Comparison of ENCODE assay signal across 25 mouse cellular contexts in genomic region chr8:40127141-40127540, GRCm38 (mm10).
"Had no signal": no experiment of that assay in that cellular context is flagged by ENCODE, and none has a peak within 500 bp of the region (broad histone marks: within the 10 kb centered on the region; RNA-seq: fewer than 3 reads in every experiment).

No protein-coding gene starts in this region.

- H3K27ac ChIP-seq: gastrocnemius, adult 2 months; heart, adult 2 months; hindbrain, embryonic 10.5 days; hindbrain, embryonic 12.5 days; hindbrain, embryonic 14.5 days; kidney, embryonic 15.5 days; kidney, postnatal 0 days; limb, embryonic 13.5 days; limb, embryonic 15.5 days; liver, embryonic 12.5 days; liver, embryonic 14.5 days had no signal

- H3K4me3 ChIP-seq: gastrocnemius, adult 2 months; heart, adult 2 months; heart, embryonic 12.5 days; hindbrain, embryonic 10.5 days; hindbrain, embryonic 12.5 days; kidney, embryonic 15.5 days; limb, embryonic 13.5 days; limb, embryonic 15.5 days; liver, embryonic 12.5 days had no signal

- H3K27me3 ChIP-seq: heart, embryonic 12.5 days; hindbrain, embryonic 12.5 days; kidney, embryonic 15.5 days; limb, embryonic 13.5 days; limb, embryonic 15.5 days; liver, embryonic 12.5 days had no signal

- H3K4me1 ChIP-seq: heart, embryonic 12.5 days; hindbrain, embryonic 10.5 days; hindbrain, embryonic 12.5 days; kidney, embryonic 15.5 days; limb, embryonic 13.5 days; limb, embryonic 15.5 days; liver, embryonic 12.5 days had no signal

- H3K9me3 ChIP-seq: heart, embryonic 12.5 days; hindbrain, embryonic 10.5 days; hindbrain, embryonic 12.5 days; kidney, embryonic 15.5 days; limb, embryonic 13.5 days; limb, embryonic 15.5 days; liver, embryonic 12.5 days had no signal

- H3K9ac ChIP-seq: heart, embryonic 12.5 days; hindbrain, embryonic 12.5 days; hindbrain, embryonic 14.5 days; kidney, embryonic 15.5 days; limb, embryonic 13.5 days; limb, embryonic 15.5 days; liver, embryonic 12.5 days; liver, embryonic 14.5 days had no signal

- H3K4me2 ChIP-seq: heart, embryonic 12.5 days; hindbrain, embryonic 12.5 days; hindbrain, embryonic 14.5 days; kidney, embryonic 15.5 days; limb, embryonic 13.5 days; limb, embryonic 15.5 days; liver, embryonic 12.5 days had no signal

- DNase-seq: gastrocnemius, adult 2 months; gastrocnemius, postnatal 10 days; gastrocnemius, postnatal 25 days; heart, adult 2 months; heart, postnatal 4 days; kidney, adult 11 months; kidney, adult 2 months; kidney, adult 9 months; kidney, postnatal 14 days; kidney, postnatal 36 days; layer of hippocampus, postnatal 36 days; left cerebral cortex, postnatal 4 days had no signal

- ATAC-seq: hindbrain, embryonic 16.5 days; inflammation-experienced regulatory T-cells, adult 6 months; intestine, embryonic 16.5 days; liver, embryonic 12.5 days had no signal

- H3K36me3 ChIP-seq: heart, embryonic 12.5 days; hindbrain, embryonic 10.5 days; hindbrain, embryonic 12.5 days; kidney, embryonic 15.5 days; limb, embryonic 13.5 days; limb, embryonic 15.5 days; liver, embryonic 12.5 days had no signal
